Mouse (Mus musculus): ENCODE results near the gene Acox1. TPM values are rescaled to one million over a fixed set of nuclear protein-coding genes. Genes with fewer than 3 reads are reported as not detected.

The Acox1 gene
- polyA plus RNA-seq, 1 experiment = 22.4 TPM

GRCm38 (mm10) chr11:116209257-116209656 is 10.4 kb upstream of the Acox1 start:
- H3K4me3 ChIP-seq (ENCODE audit: insufficient read depth, poor library complexity, severe bottlenecking) = no peak overlapping the region
- H3K79me2 ChIP-seq (ENCODE audit: control insufficient read depth, insufficient read depth) = no peaks in the 10 kb centered on the region
- H3ac ChIP-seq (ENCODE audit: control insufficient read depth, insufficient read length, low read depth) = no peak overlapping the region
- no peaks in the 10 kb centered on the region for H3K27me3 ChIP-seq (ENCODE audit: control insufficient read depth, insufficient read depth, insufficient read length)
- no peaks in the 10 kb centered on the region for H3K79me3 ChIP-seq (ENCODE audit: low read depth)
- TF ChIP-seq CTCF (IDR thresholded peaks at IDR 0.05; ENCODE audit: control insufficient read depth, insufficient read depth, insufficient read length) (no peak), MYOD1 (IDR thresholded peaks at IDR 0.05; ENCODE audit: control insufficient read depth, insufficient read length, low read depth) (no peak), MYOG (IDR thresholded peaks at IDR 0.05; ENCODE audit: control insufficient read depth, extremely low read depth, insufficient read length) (no peak), MAX (IDR thresholded peaks at IDR 0.05) (no peak), USF1 (IDR thresholded peaks at IDR 0.05; ENCODE audit: low read depth) (no peak), FOSL1 (IDR thresholded peaks at IDR 0.05; ENCODE audit: insufficient read depth, low read length, poor library complexity, severe bottlenecking) (no peak), CEBPB (IDR thresholded peaks at IDR 0.05; ENCODE audit: low read depth) (no peak)
- peaks cover 23% of the 10 kb centered on the region for H3K36me3 ChIP-seq (ENCODE audit: control insufficient read depth, insufficient read depth)

GRCm38 (mm10) chr11:116208660-116209059 is 9.8 kb upstream of the Acox1 start:
- H3K79me2 ChIP-seq (ENCODE audit: control insufficient read depth, insufficient read depth) = no peaks in the 10 kb centered on the region
- TF ChIP-seq MYOD1 (IDR thresholded peaks at IDR 0.05; ENCODE audit: control insufficient read depth, insufficient read length, low read depth) (no peak), CEBPB (IDR thresholded peaks at IDR 0.05; ENCODE audit: low read depth) (no peak), MYOG (IDR thresholded peaks at IDR 0.05; ENCODE audit: control insufficient read depth, extremely low read depth, insufficient read length) (no peak), FOSL1 (IDR thresholded peaks at IDR 0.05; ENCODE audit: insufficient read depth, low read length, poor library complexity, severe bottlenecking) (no peak), MAX (IDR thresholded peaks at IDR 0.05) (no peak), USF1 (IDR thresholded peaks at IDR 0.05; ENCODE audit: low read depth) (no peak), CTCF (IDR thresholded peaks at IDR 0.05; ENCODE audit: control insufficient read depth, insufficient read depth, insufficient read length) (no peak)
- H3ac ChIP-seq (ENCODE audit: control insufficient read depth, insufficient read length, low read depth) = no peak overlapping the region
- H3K27me3 ChIP-seq (ENCODE audit: control insufficient read depth, insufficient read depth, insufficient read length) = no peaks in the 10 kb centered on the region
- H3K79me3 ChIP-seq (ENCODE audit: low read depth) = no peaks in the 10 kb centered on the region
- H3K36me3 ChIP-seq (ENCODE audit: control insufficient read depth, insufficient read depth) = peaks cover 23% of the 10 kb centered on the region
- H3K4me3 ChIP-seq (ENCODE audit: insufficient read depth, poor library complexity, severe bottlenecking) = no peak overlapping the region

- TF ChIP-seq FOSL1 (IDR thresholded peaks at IDR 0.05; ENCODE audit: insufficient read depth, low read length, poor library complexity, severe bottlenecking) = no peak
- TF ChIP-seq MAX (IDR thresholded peaks at IDR 0.05) = no peak
- no peak for TF ChIP-seq CEBPB (IDR thresholded peaks at IDR 0.05; ENCODE audit: low read depth)
- no peak for TF ChIP-seq CTCF (IDR thresholded peaks at IDR 0.05; ENCODE audit: control insufficient read depth, insufficient read depth, insufficient read length)
- no peak for TF ChIP-seq MYOD1 (IDR thresholded peaks at IDR 0.05; ENCODE audit: control insufficient read depth, insufficient read length, low read depth)
- TF ChIP-seq MYOG (IDR thresholded peaks at IDR 0.05; ENCODE audit: control insufficient read depth, extremely low read depth, insufficient read length) = no peak
- H3K79me2 ChIP-seq (ENCODE audit: control insufficient read depth, insufficient read depth) = no peaks in the 10 kb centered on the region
- H3K79me3 ChIP-seq (ENCODE audit: low read depth) = no peaks in the 10 kb centered on the region
- peaks cover 23% of the 10 kb centered on the region for H3K36me3 ChIP-seq (ENCODE audit: control insufficient read depth, insufficient read depth)
- H3ac ChIP-seq (ENCODE audit: control insufficient read depth, insufficient read length, low read depth) = no peak overlapping the region
- no peak overlapping the region for H3K4me3 ChIP-seq (ENCODE audit: insufficient read depth, poor library complexity, severe bottlenecking)
- H3K27me3 ChIP-seq (ENCODE audit: control insufficient read depth, insufficient read depth, insufficient read length) = no peaks in the 10 kb centered on the region
Observed at GRCm38 (mm10) chr11:116206678-116207077, 7.8 kb upstream of the Acox1 start.

- no peaks in the 10 kb centered on the region for H3K79me3 ChIP-seq (ENCODE audit: low read depth)
- H3ac ChIP-seq (ENCODE audit: control insufficient read depth, insufficient read length, low read depth) = no peak overlapping the region
- peaks cover 10% of the 10 kb centered on the region for H3K79me2 ChIP-seq (ENCODE audit: control insufficient read depth, insufficient read depth)
- peaks cover 23% of the 10 kb centered on the region for H3K36me3 ChIP-seq (ENCODE audit: control insufficient read depth, insufficient read depth)
- no peak for TF ChIP-seq MAX (IDR thresholded peaks at IDR 0.05)
- no peak for TF ChIP-seq USF1 (IDR thresholded peaks at IDR 0.05; ENCODE audit: low read depth)
- H3K27me3 ChIP-seq (ENCODE audit: control insufficient read depth, insufficient read depth, insufficient read length) = no peaks in the 10 kb centered on the region
- H3K4me3 ChIP-seq (ENCODE audit: insufficient read depth, poor library complexity, severe bottlenecking) = no peak overlapping the region
Observed at GRCm38 (mm10) chr11:116203150-116203549, 4.3 kb upstream of the Acox1 start.

- peaks cover 16% of the 10 kb centered on the region for H3K36me3 ChIP-seq (ENCODE audit: control insufficient read depth, insufficient read depth)
- TF ChIP-seq MAX (IDR thresholded peaks at IDR 0.05) = no peak
- no peak for TF ChIP-seq CEBPB (IDR thresholded peaks at IDR 0.05; ENCODE audit: low read depth)
- TF ChIP-seq USF1 (IDR thresholded peaks at IDR 0.05; ENCODE audit: low read depth) = no peak
- TF ChIP-seq FOSL1 (IDR thresholded peaks at IDR 0.05; ENCODE audit: insufficient read depth, low read length, poor library complexity, severe bottlenecking) = no peak
- TF ChIP-seq MYOG (IDR thresholded peaks at IDR 0.05; ENCODE audit: control insufficient read depth, extremely low read depth, insufficient read length) = no peak
- no peak for TF ChIP-seq CTCF (IDR thresholded peaks at IDR 0.05; ENCODE audit: control insufficient read depth, insufficient read depth, insufficient read length)
- TF ChIP-seq MYOD1 (IDR thresholded peaks at IDR 0.05; ENCODE audit: control insufficient read depth, insufficient read length, low read depth) = no peak
- H3K79me3 ChIP-seq (ENCODE audit: low read depth) = no peaks in the 10 kb centered on the region
- peaks cover 29% of the 10 kb centered on the region for H3K79me2 ChIP-seq (ENCODE audit: control insufficient read depth, insufficient read depth)
- no peak overlapping the region for H3ac ChIP-seq (ENCODE audit: control insufficient read depth, insufficient read length, low read depth)
- H3K4me3 ChIP-seq (ENCODE audit: insufficient read depth, poor library complexity, severe bottlenecking) = no peak overlapping the region
- H3K27me3 ChIP-seq (ENCODE audit: control insufficient read depth, insufficient read depth, insufficient read length) = no peaks in the 10 kb centered on the region
Observed at GRCm38 (mm10) chr11:116201151-116201550, 2.3 kb upstream of the Acox1 start.

GRCm38 (mm10) chr11:116198132-116198531 is 713 bp downstream of the Acox1 start:
- Histone ChIP-seq H3K36me3 (ENCODE audit: control insufficient read depth, insufficient read depth) (peaks cover 6% of the 10 kb centered on the region), H3K79me3 (ENCODE audit: low read depth) (peaks cover 2% of the 10 kb centered on the region), H3K79me2 (ENCODE audit: control insufficient read depth, insufficient read depth) (peaks cover 50% of the 10 kb centered on the region), H3K27me3 (ENCODE audit: control insufficient read depth, insufficient read depth, insufficient read length) (no peaks in the 10 kb centered on the region), H3ac (ENCODE audit: control insufficient read depth, insufficient read length, low read depth) (peak overlapping the region; percentile 81), H3K4me3 (ENCODE audit: insufficient read depth, poor library complexity, severe bottlenecking) (peak overlapping the region; percentile 61)
- TF ChIP-seq MAX (IDR thresholded peaks at IDR 0.05) (no peak), CTCF (IDR thresholded peaks at IDR 0.05; ENCODE audit: control insufficient read depth, insufficient read depth, insufficient read length) (no peak), MYOD1 (IDR thresholded peaks at IDR 0.05; ENCODE audit: control insufficient read depth, insufficient read length, low read depth) (no peak), USF1 (IDR thresholded peaks at IDR 0.05; ENCODE audit: low read depth) (no peak), MYOG (IDR thresholded peaks at IDR 0.05; ENCODE audit: control insufficient read depth, extremely low read depth, insufficient read length) (no peak)

Measured in C2C12 (cell line).